Mouse (Mus musculus) cerebellum, postnatal 4 days (tissue): ENCODE measurements at regions not wholly inside any gene's neighbourhood (a gene's known extent, or its start where the extent isn't known, plus 50 kb on each side); places are given as distances from the start of the nearest gene placed in this dataset.

Experiments used
- DNase-seq, 2 experiments: peaks; one replicate each; pipeline ENCODE4 v3.0.0; 2022; ENCODE audit warnings: low spot score in 2 of 2, mixed read lengths in 1 of 2

DNA sequence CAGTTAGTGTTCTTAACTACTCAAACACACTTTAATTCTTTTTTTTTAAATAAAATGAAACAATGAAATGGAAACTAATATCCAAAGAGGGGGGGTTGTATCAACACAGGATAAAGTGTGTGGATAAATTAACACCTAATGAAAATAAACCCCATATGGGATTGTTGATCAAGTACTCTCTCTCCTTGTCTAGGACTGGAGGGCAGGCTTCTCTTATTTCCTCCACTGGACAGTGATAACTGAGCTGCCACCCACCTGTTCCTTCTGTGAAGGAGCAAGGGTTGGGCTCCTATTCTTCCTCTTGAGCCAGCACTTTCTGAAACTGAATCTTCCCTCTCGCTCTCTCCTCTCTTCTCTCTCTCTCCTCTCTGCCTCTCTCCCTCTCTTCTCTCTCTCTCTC, 716.5 kb downstream of the Epm2a start:
- no peak for DNase-seq

DNA sequence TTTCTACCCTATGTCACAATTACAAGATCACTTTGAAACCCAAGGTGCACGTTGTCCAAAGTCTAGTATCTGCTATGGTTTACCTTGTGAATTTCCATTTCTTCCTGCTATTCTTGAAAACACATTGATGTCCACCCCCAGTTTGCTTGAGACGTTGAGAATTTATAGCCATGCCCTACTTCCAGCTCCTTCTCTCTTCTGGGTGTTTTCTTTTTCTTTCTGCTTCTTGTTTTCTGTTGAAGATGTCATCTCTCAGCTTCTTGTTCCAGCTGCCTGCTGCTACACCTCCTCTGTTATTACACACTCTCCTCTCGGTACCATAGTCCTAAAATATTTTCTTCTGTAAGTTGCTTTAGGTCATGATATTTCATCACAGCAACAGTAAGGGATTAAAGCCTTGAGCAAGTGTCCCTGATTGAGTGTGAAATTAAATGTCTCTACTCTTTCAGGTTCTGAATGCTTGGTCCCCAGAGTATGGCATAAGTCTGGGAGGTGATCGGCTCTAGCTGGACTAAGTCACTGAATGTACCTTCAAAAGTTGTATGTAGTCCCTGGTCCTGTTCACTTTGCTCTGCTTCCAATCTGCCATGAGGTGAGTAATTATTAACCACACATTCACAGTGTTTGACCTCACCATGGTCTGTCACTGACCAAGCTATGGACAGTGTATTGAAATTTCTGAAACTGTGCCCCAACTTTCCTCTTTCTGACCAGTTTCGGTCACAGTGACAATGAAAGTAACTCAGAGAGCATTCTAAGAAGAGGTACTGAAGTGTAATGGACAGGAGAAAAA, 718.1 kb downstream of the Epm2a start:
- DNase-seq = no peak

DNA sequence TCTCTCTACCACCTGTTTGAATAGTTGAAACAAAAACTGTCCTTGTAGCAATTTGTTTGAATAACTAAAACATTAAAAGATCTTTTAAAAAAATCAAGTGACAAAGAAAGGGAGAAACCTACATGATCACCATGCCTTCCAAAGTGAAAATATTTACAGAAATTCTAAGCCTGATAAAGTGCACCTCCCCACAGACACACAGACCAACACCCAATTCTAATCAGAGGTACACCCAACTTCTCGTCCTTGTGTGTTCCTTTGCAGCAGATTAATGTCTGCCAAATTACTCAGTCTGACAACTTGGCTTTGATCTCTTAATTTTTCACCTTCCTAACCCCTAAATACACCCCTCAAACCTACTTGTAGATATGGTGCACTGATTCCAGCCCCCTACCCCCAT, 719.1 kb downstream of the Epm2a start:
- DNase-seq = no peak

DNA sequence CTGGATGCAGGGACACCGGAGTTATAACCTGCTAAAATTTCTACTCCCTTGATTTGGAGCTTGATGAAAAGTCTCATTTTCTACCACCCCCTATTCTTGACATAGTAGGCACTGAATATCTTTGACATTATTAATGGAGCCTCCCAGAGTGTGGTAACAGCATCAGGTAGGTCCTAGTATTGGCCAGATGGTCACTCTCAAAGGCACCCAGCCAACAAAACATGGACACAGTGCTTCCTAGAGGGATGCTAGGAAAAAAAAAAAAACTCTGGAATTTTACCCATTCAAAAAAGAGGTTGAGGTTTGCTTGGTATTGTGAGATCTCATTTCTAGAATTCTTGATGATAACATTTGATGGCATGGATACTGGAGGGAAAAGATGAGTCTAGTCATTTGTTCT, 740.8 kb downstream of the Epm2a start:
- DNase-seq = no peak

DNA sequence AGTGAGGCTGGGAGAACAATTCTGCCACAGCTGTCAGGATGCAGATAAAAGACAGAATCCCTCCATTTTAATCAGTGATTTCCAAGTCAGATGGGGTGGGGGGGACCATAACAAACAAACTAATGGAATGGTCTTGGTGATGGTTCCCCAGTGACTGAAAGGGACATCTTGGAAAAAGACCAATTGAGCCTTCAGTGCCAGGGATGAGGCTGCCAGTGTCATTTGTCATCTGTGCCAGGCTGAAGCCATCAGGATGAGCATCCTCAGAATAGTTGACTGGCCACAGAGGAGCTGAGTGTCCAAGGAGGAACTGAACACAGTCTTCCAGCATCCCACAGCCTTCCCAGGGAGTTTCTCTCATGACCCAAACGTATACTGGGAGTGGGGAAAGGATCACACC, 749.3 kb downstream of the Epm2a start:
- no peak for DNase-seq

DNA sequence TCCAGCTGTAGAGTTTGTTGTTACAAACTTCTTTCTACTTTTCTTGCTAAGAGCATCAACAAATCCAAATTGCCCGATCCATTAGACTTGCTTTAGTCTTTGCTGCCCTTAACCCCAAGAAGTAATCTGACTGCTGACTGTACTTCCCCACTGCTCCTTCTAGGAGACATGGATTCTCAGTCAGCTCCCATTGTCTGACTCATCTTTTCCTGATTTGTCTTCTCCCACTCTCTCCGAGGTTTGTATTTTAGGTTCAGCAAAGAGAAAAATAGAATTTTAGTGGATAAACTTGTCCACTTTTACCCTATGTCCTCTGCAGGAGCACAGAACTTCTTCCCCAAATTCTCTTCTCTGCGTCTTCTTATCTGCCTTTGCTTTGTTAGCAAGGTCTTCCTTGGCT, 753.5 kb downstream of the Epm2a start:
- DNase-seq = no peak

DNA sequence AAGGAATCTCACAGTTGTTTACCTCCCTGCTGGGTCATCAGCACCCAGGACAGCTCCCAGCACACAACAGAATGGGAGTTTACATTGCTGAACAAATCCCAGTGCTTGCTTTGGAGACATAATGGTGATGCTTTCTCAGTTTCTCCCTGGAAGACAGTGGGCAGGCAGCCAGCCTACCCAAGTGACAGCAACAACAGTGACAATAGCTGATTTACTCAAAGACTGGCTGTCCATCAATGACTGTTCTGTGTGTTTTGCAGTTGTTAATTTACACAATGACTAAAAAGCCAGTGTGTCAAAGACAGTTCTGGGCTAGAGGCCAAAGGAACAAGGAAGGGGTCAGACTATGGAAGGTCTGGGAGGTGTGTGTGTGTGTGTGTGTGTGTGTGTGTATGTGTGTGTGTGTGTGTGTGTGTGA, 762.2 kb downstream of the Utrn start:
- DNase-seq = no peak

DNA sequence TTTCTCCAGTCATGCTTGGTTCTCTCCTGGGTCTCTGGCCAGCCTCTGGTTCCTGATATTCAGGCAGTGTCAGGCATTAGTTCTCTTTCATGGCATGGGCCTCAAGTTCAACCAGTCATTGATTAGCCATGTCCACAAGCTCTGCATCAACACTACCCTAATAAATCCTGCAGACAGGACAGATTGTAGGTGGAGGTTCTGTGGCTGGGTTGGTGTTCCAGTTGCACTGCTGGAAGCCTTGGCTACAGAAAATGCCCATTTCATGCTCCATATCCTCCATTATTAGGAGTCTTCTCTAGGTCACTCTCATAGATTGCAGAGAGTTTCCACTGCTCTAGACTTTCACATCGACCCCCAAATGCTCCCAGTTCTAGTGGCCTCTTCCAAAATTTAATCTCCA, 757.4 kb downstream of the Utrn start:
- DNase-seq = no peak

DNA sequence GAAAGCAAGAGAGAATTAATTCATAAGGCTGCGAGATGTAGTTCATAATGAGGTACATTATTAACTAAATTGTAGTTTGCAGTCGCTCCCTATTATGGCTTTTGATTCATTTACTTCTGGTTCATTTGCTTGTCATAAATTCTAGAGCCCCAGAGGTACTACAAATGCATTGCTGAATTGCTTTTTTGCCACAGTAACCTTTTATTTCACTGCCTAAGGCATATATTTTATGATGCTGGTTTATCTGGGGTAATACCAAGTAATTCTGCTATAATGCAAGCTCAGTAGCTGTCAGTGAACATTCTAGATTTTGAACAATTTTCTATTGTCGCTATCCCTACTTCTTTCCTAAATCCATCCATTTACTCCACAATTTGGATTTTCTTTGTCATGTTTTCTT, 753.4 kb downstream of the Utrn start:
- no peak for DNase-seq

DNA sequence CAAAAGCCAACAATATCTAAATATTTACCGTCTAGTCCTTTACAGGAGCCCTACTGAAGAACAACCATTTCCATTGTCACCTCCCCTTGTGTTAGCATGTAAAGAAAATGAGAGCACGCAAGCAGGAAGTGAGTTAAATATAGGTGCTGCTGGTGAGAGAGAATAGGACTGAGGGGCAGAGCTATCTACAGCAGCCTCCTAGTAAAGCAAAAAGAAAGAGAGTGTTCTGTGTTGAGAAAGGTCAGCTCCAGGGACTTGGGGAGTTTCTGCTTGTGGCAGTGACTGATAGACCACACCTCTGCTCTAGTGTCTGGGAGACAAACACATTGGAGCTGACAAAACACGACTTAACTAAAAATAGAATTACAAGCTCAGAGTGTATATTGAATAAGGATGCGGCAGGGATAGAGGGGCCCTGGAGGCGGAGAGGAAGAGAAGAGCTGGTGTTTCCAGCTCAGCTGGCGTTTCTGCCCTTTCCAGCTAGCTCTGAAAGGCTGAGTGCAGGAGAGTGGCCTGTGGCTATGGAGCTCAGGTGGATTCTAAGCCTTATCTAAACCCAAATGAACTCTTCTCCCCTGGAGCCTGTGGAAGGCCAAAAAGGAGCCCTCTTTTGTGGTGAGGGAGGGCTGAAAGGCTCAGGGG, 752.4 kb downstream of the Utrn start:
- no peak for DNase-seq

DNA sequence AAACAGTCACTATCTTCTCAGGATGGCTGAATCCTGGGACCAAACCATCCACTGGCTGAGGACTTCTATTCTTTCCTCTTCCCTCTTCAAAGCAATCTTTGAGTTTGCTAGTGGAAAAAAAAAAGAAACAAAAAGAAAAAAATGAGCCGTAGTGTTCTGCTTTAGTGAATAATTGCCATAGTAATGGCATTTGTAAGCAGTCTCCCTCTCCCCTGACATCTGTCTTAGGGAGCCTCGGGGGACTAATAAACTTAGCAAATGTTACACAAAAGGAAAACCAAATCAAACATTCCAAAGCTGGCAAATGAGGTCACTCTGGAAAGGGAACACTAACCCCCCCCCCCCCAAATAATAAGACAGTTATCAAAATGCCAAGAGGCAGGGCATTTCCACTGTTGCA, 744.9 kb downstream of the Utrn start:
- DNase-seq = no peak

DNA sequence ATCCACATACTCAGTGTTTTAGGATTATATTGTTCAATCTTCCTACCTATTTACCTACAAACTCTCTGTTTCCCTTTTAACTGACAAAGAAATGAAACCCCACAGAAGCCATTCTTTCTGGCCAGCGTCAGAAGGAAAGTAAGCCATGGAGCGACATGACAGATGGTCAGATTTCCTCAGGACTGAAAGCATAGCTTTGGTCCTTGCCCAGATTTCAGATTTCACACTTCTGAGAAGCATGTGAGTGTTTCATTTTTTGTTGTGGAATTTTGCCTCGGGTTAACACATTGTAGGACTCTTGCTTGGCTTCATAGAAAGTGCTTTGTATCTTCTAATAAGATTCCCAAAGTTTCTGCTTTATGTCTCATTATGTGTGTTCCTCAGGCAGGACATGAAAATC, 739.7 kb downstream of the Utrn start:
- no peak for DNase-seq

DNA sequence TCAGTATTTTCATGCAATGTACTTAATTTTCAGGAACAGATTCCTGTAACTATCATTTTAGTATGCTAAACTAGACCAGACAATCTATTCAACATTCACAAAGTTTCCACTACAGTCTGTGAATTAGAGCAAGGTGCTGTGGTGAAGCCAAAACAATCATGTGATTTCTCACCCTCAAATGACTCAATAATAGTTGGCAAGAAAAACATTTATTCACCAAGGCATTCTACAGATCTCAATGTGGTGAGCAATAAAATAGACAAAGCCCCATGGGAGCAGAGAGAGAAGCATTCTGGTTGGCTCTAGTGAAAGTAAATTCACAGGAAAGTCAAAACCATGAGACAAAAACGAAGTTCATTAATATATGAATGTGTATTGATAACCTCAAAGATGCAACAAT, 724.5 kb downstream of the Utrn start:
- no peak for DNase-seq

DNA sequence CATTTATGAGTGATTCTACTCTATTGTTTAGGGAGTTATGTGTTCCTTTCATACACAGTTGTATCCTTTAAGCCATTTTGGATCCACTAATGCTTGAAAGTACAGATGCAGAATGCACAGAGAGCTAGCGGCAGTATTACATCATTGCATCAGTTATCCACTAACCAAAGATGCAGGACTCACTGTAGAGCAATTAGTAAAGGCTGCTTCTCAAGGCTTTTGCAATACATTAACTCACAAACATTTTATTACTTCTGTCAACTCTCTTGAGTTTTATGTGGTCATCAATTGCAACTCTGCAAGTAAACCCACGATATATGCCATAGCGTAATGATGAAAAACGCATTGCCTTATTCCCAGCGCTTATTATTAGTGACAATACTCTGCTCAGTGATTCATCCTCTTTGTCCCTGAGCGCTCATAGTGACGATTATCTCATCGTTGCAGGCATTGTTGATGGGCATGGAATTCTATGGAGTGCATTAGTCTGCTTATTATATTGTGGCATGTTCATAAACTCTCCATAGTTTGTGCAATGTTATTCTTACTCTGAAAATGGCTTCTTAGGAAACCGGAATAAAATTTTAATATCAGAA, 722.1 kb downstream of the Utrn start:
- no peak for DNase-seq

DNA sequence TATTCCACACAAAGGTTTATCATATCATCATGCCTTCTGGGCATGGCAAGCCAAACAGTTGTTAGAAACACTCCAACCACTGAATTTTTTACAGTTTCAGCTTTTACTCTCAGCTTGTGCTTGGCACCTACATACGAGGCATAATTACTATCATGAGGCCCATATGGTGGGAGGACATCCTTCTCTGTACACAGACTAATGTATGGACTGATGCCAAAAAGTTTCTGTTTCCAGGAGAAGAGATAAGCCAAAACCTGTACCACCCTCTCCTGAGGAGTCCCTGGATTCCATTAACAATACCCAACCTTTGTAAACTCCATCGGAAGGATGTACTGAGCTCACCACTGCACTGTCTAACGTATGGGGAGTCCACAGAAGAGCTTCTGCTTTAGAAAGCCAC, 698.9 kb downstream of the Utrn start:
- DNase-seq = no peak

DNA sequence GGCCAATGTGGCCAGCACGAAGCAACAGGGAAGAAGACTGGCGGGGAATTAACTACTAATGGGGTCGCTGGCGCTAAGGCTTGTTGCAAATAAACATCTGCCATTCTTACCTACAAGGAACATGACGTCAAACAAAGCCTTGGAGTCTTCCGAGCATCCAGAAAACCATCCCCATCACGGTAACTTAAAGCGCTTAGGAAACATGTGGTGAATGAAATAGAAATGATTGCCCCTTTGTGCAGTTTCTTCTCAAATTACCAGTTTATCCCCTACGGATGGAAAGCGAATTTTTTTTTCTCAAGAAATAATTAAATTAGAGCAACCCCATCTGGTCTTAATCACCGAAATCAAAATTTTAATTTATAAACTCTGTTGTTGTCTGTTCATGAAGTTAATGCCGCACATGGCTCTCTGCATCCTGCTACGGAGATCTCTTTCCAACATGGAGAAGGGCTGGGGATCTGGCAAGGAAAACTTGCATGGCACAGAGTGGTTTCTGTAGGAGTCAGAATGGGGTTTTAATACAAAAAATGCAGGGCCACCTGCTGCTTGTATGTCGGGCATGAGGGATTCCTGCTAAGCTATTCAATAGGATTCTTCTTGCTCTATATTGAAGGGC, 694.9 kb downstream of the Utrn start:
- DNase-seq = no peak

DNA sequence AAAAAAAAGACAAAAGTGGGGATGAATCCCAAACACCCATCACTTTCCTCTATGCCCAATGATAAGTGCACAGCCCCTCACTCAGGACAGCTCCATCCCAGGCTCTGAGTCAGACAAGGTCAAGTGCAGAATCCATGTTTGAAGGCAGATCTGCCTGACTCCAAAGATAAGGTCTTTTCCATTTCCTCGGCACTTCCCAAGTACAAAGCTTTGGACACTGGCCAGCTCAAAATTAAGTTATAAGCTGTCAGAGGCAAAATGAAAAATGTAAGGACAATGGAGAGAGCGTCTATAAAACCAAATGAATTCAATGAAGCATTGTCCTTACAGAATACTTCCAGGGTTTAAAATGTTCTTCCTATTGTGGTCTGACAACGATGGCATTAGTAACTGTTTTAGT, 694.0 kb downstream of the Utrn start:
- DNase-seq = no peak

DNA sequence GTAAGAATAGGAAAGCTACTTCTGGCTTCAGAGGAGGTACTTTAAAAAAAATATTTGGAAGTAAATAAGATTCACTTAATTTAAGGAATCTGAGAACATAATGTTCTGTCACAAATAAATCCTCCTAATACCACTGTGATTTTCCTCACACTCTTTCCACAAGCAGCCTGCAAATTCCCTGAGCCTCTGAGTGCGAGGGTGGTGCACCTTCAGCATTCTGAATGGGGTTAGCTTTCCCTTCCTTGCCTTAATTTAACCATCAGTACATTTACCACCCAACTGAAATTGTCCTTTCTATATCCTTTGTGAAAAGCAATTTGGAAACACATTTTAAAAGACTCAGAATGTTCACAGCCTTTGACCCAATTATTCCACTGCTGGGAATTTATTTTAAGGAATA, 691.7 kb downstream of the Utrn start:
- no peak for DNase-seq

DNA sequence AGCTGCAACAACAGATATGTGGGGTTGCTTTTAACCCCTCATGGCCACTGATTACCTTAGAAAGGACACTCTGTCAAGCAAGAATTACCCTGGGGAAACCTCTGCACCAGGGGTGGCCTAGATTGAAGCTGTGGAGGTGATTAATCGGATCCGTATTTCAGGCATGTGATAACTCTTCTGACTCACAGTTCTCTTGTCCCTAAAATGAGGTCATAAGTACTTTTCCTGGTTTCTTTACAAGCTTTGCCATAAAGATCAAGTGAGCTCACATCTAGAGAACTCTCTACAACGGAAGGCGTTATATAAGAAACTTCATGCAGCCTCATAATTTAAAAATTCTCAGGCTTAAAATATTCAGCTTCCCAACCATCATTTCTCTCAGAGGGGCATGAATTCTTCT, 688.2 kb downstream of the Utrn start:
- DNase-seq = no peak

DNA sequence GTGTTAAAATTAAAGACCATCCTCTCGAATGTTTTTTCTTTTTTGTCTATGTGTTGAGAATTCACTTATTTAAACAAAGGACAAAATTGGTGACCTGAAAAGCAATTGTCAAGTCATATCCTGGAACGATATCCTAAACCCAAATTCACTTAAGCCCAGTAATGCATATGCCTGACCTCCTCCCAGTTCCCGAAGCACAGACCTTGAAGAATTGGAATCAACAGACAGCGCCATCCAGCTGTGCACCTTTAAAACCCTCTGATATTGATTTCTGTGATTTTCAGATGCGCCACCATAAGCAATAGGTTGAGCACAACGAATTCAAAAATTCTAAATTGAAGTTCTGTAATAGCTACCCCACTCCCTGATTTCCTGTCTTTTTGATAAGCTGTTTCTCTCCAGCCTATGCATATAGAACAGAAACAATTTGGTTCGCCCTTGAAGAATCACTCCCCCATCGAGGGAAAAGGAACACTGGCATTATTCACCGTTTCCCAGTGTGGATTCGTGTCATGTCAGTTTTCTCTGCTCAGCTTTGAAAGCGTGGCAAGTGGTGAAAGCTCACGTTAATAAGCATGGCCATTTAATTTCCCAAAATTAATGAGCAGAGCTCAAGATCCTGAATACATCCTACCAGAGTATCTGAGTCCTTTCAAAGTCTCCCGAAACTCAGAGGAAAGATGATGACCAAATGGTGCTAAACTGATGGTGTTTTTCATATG, 682.1 kb downstream of the Utrn start:
- DNase-seq = no peak

DNA sequence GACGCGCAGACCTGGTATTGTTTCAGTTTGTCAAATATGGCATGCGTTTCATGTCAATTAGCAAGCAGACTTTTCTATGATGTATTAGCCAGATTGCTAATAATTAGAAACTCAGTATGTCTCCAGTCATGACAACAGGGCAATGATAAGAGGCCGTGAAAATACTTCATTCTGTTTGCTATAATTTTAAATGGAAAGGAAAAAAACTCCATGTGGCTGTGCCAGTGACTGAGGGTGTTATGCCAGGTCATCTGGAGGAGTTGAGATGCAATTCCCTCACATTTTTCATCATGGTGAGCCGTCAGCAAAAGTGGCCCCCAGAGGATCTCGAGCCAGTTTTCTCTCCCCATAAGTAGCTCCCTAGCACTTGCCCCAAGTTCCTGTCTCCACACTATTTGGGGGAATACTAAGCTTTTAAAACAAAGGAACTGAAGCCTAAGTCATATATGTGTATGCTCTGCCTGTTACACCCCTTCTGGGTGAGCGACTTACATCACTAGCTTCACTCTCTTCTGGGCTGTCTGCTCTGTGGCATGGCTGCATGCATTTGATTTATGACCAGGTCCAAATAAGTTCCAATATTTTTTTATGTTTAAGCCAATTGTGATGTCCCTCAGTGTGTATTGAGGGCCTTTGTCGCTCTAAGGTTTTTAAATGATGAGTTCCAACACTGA, 681.4 kb downstream of the Utrn start:
- DNase-seq = no peak

DNA sequence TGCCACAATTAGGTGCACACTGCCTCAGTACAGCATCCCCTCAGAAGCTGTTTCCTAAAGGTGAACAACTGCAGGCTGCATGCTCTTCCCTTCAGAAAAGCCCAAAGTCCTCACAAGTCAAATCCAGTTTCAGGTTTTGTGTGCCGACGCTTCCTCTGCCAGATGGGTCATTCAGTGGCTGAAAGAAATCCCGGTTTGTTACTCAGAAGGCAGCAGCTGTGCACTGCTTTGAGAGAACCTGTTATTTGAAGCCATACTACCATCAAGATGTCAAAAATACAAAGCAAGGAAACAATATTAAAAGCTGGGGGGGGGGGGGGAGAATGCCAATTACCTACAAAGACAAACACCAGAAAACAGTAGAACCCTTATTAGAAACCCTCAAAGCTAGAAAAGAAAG, 678.7 kb downstream of the Utrn start:
- DNase-seq = no peak
